Mouse (Mus musculus) CD4-positive, CD25-positive, alpha-beta regulatory T cell, adult 4 months (primary cell): Measurements from ENCODE around the gene Pak6. TPM values are rescaled to one million over a fixed set of nuclear protein-coding genes. Genes with fewer than 3 reads are reported as not detected.
"Not testable (repeated sequence)": the region's sequence is repeated elsewhere in the genome, so short reads cannot be mapped to it uniquely, and the experiment has no call there.

Source experiments
- ATAC-seq: one replicate; pipeline ENCODE4 v1.8.0; 2017
- polyA plus RNA-seq, 2 experiments: library from polyadenylated mRNA; unstranded; fragments of 100-300 nt; shearing (Covaris generic); gene quantifications; one replicate each; pipeline ENCODE4 v1.2.1; 2017

Gene Pak6
- polyA plus RNA-seq = 1 to 10 TPM in 1 of 2 experiments, under 1 TPM in 1; 0.13 to 1.3 TPM

GRCm38 (mm10) chr2:118662902-118663803, at the start of gene Pak6:
Gene Pak6, plus strand, starts transcription at chr2:118663303.
- ATAC-seq = peak; percentile 9

- ATAC-seq = no peak
Measured at GRCm38 (mm10) chr2:118618013-118618412, 45.1 kb upstream of the Pak6 start.

- no peak for ATAC-seq
Measured at GRCm38 (mm10) chr2:118620101-118620500, 43.0 kb upstream of the Pak6 start.

GRCm38 (mm10) chr2:118620608-118621007, 42.5 kb upstream of the Pak6 start:
- ATAC-seq = peak; percentile 98

- no peak for ATAC-seq
Measured at GRCm38 (mm10) chr2:118629276-118629675, 33.8 kb upstream of the Pak6 start.

DNA sequence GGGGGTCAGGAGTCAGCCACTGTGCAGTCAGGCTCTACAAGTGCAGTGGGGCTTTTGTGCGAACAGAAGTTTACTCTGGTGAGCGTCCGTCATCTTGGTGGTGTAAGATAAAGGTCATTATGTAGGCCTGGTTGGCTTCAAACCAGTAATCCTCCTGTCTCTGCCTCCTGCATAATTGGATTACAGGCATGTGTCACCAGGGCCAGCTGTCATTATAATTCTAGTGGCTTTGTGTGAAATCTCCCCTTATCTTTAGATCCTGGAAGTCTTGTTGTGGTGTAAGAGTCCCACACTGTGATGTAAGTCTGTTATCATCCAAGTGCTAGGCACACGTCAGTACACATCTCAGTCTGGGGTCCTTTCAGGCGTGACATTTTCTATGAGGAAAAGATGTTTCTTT, 29.7 kb upstream of the Pak6 start:
- ATAC-seq = no peak

- ATAC-seq = no peak
Measured at GRCm38 (mm10) chr2:118637258-118637657, 25.8 kb upstream of the Pak6 start.

- ATAC-seq = peak; percentile 58
Measured at GRCm38 (mm10) chr2:118637888-118638526, 25.1 kb upstream of the Pak6 start.

GRCm38 (mm10) chr2:118638686-118639085, 24.4 kb upstream of the Pak6 start:
- no peak for ATAC-seq

DNA sequence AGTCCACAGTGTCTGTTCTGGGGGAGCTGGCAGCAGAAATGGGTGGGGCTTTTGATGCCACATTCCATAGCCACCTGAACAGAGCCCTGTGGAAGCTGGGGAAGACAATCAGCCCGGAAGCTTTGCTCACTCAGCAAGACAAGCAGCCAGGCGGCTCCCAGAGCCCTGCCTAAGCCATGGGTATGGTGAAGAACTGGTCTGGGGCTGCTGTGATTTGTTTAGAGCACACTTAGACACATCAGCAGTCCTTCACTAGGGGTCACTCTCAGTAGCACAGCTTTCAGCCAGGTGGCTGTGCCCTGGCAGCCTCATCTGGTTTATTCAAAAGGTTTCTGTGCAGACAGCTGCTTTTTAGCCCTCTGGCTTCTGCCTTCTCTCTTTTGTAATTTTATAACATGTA, 22.0 kb upstream of the Pak6 start:
- no peak for ATAC-seq

- ATAC-seq = peak; percentile 91
Measured at GRCm38 (mm10) chr2:118642431-118642830, 20.7 kb upstream of the Pak6 start.

DNA sequence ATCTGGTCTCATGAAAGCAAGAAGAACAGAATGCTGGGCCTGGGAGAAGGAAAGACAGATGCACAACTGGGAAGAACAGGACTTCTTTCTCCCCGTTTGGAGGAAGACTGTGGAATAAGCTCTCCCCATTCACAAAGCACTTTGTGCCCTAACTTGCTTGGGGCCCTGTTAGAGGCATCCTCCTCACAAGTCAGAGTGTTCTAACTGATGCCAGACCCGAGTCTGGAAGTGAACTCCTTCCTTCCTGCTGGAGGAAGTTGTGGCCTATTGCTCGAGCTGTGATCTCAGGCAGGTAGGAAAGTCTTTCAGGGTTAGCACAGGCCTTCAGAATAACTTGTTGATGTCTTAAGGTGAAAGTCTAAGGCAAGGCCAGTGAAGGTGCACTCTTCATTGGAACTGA, 20.2 kb upstream of the Pak6 start:
- ATAC-seq = peak; percentile 55

DNA sequence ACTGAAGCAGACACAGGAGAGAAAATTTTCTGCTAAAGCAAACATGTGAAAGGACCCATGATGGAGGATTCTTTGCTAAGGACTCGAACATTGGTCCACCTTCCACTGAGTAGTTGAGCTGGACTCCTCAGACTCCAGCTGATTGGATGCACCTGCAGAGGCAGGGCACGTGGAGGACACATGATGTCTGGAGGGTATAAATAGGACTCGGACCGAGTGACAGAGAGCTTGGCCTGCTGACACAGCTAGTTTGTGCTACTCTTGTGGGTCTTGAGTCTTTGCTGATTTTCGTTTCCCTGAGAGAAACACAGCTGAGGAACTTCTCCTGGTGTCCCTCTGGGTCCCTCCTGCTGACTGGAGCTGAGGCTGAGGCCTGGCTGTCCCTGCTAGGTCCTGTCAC, 16.4 kb upstream of the Pak6 start:
- no peak for ATAC-seq

- ATAC-seq = not testable (repeated sequence)
Measured at GRCm38 (mm10) chr2:118650697-118651096, 12.4 kb upstream of the Pak6 start.

GRCm38 (mm10) chr2:118656688-118657281, 6.3 kb upstream of the Pak6 start:
- no peak for ATAC-seq

DNA sequence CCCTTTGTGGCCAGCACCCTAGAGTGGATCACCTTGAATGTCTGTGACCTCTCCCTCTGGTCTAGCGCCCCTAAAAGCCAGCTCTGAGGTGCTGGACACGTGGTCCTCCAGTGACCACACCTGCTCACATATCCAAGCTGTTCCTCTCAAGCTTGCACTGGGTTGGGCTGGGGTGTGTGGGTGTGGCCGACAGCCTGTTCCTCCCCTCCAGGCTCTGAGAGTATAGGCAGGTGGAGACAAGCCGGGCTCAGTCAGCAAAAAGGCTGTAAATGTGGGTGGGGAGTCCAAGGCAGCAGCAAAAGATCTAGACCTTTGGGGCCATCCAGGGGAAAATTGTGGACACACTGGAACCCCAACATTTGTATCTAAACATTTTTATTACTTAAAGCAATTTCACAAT, 4.6 kb upstream of the Pak6 start:
- ATAC-seq = no peak

DNA sequence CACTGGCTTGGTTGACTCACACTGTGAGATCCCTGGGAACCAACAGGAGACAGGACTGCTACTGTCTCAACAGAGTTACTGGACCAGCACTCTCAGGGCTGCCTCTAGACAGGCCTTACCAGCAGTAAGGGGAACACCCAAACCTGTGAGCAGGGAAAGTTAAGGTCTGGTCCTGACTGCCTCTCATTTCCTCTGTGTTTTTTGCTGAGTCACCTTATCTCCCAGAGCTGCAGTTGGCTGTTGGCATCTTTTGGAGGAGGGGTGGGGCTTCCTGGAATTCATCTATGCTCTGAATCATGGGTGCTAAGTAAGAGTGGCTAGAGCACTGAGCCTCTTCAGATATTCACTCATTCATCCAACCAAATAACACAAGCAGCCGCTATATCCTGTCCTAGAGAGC, 4.0 kb upstream of the Pak6 start:
- ATAC-seq = peak; percentile 26

- ATAC-seq = peak; percentile 39
Measured at GRCm38 (mm10) chr2:118659493-118659892, 3.6 kb upstream of the Pak6 start.

DNA sequence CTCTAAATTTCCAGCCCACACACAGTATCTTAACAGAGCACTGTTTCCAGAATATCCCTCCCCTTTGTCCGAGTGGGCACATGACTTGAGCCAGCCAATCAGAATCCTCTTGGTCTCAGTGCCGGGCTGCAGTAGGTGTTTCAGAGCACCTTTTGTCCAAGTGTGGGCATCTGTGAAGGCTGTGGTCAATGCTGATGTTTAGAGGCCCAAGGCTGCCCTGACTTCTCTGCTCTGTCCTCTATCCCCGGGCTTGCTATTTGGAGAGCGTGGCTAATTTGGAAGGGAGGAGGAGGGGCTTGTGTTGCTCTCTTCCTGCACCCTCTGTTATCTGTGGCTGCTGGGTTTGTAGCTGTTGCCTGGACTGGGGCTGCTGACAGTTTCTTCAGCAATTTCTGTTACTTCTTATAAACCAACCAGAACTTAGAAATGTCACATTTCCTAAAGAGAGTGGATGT, 3.1 kb upstream of the Pak6 start:
- ATAC-seq = peak; percentile 74

- ATAC-seq = no peak
Measured at GRCm38 (mm10) chr2:118661891-118662290, 1.2 kb upstream of the Pak6 start.

DNA sequence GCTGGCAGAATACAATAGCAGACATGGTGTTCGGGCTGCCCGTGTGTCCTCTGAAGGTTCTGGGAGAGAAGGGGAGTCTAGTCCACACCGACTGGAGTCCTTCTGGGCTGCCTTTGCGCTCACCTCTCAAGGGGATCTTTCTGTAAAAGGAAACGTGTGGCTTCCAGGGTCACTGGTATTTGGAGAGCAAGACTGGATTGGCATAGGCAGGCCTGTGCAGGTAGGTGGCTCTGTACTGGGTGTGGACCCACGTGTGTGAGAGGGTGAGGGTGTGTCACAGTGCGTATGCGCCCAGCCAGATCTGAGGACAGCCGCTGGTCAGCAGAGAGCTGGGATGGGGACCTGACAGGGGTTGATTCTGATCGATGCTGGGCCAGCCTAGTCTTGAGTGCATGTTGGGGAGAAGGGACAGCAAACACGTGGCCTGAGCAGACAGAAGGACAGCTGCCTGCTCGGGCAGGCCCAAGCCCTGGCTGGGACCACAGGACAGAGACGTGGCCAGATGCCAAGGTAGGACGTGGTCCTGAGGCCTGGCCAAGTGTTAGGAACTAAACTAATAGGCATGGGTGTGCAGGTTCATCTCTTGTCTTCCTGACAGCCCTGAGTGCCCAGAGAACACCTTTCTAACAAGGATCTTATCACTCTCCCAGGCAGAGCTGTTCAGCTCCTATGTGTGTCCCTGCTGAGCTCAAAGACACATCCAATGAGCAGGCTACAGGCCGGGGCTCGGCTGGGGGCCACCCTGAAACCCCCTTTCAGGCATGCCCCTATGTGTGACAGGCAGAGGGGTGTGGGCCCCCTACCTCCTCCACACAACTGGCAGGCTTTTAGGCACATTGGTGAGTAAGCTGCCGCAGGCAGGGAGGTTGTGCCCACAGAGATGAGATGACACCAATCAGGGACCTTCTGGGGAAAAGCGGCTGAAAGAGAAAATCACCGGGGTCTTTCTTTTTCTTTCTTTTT, 982 bp downstream of the Pak6 start:
- ATAC-seq = no peak

GRCm38 (mm10) chr2:118664975-118665516, 1.9 kb downstream of the Pak6 start:
- no peak for ATAC-seq
